Mouse (Mus musculus) liver, adult 2 months (tissue): ENCODE results near the gene Cnst. TPM values are rescaled to one million over a fixed set of nuclear protein-coding genes. Genes with fewer than 3 reads are reported as not detected.

Experiments
- DNase-seq: peaks from one replicate; pipeline ENCODE4 v3.0.0-alpha.2; 2011; ENCODE audit warnings: low read depth, low spot score; ENCODE audit errors: extremely low read depth
- H3K27ac ChIP-seq: fragments of 200-500 bp; replicated peaks from 2 replicates; pipeline ENCODE4 v1.5.1; 2012; ENCODE audit warnings: low read depth, mild to moderate bottlenecking, control low read depth, inconsistent platforms, low read length; ENCODE audit not compliant: insufficient read depth
- H3K27me3 ChIP-seq: fragments of 200-500 bp; 2 replicates; pipeline ENCODE4 v1.6.1; 2012; ENCODE audit warnings: mild to moderate bottlenecking, moderate library complexity, low read length, inconsistent platforms; ENCODE audit not compliant: control insufficient read depth, insufficient read depth
- H3K36me3 ChIP-seq: fragments of 200-500 bp; 2 replicates; pipeline ENCODE4 v1.6.1; 2012; ENCODE audit warnings: low read length, inconsistent platforms; ENCODE audit not compliant: control insufficient read depth, insufficient read depth
- H3K4me1 ChIP-seq: fragments of 200-500 bp; 2 replicates; pipeline ENCODE4 v1.6.1; 2011; ENCODE audit warnings: low read length; ENCODE audit not compliant: control insufficient read depth, insufficient read depth
- H3K4me3 ChIP-seq: fragments of 200-500 bp; 2 replicates; pipeline ENCODE4 v1.5.1; 2011; ENCODE audit warnings: low read depth, mild to moderate bottlenecking, control low read depth, low read length, moderate library complexity; ENCODE audit not compliant: insufficient read depth
- H3K79me2 ChIP-seq: fragments of 200-500 bp; 2 replicates; pipeline ENCODE4 v1.6.1; 2012; ENCODE audit warnings: inconsistent platforms, mild to moderate bottlenecking, low read length, moderate library complexity; ENCODE audit not compliant: control insufficient read depth, insufficient read depth
- H3K9ac ChIP-seq: fragments of 200-500 bp; 2 replicates; pipeline ENCODE4 v1.6.1; 2012; ENCODE audit warnings: low read depth, mild to moderate bottlenecking, control low read depth, inconsistent platforms, low read length
- CTCF ChIP-seq: fragments of 200-500 bp; IDR thresholded peaks from 2 replicates; pipeline ENCODE4 v1.5.1; 2011; ENCODE audit warnings: low read depth, low read length, control low read depth
- POLR2A ChIP-seq: fragments of 200-500 bp; IDR thresholded peaks from 2 replicates; pipeline ENCODE4 v1.6.1; 2011; ENCODE audit warnings: low read length, control low read depth; ENCODE audit not compliant: insufficient read depth; ENCODE audit errors: extremely low read depth
- WGBS: fragments of 180-500 bp; shearing (Covaris S2); methylation state at CpG from one replicate; pipeline ENCODE4 v1.1.7; 2018; 5-methylcytosine and 5-hydroxymethylcytosine counted together
- polyA plus RNA-seq: library from polyadenylated mRNA; depleted of rRNA; stranded (reverse); fragments of >200 nt; gene quantifications from 2 replicates; pipeline ENCODE4 v1.2.3, GENCODE M21; 2012
- total RNA-seq: library from RNA; depleted of rRNA; stranded (reverse); fragments of >200 nt; gene quantifications from 2 replicates; pipeline ENCODE4 v1.2.3, GENCODE M21; 2014

The Cnst gene
- total and polyA plus RNA-seq, 2 experiments: 3.9 to 14.9 TPM

GRCm38 (mm10) chr1:179622665-179623064 lies 76.5 kb downstream of the Cnst start:
- WGBS: 93% methylated on average over 12 of the region's 12 CpGs

GRCm38 (mm10) chr1:179623657-179624056 lies 77.5 kb downstream of the Cnst start:
- Histone ChIP-seq H3K4me1 (no peaks in the 10 kb centered on the region), H3K9ac (no peak overlapping the region), H3K27ac (no peak overlapping the region), H3K79me2 (no peaks in the 10 kb centered on the region), H3K27me3 (no peaks in the 10 kb centered on the region), H3K36me3 (peaks cover 3% of the 10 kb centered on the region; the same call in 1 of the 2 replicates), H3K4me3 (no peak overlapping the region)
- TF ChIP-seq POLR2A: no peak
- TF ChIP-seq CTCF: peak; percentile 66
- DNase-seq: no peak
- 63% methylated on average over 4 of the region's 4 CpGs for WGBS

More at GRCm38 (mm10) chr1:179622665-179623064, 76.5 kb downstream of the Cnst start:
- no peak for DNase-seq
- Histone ChIP-seq H3K79me2 (no peaks in the 10 kb centered on the region), H3K9ac (no peak overlapping the region), H3K36me3 (peaks cover 3% of the 10 kb centered on the region; the same call in 1 of the 2 replicates), H3K27me3 (no peaks in the 10 kb centered on the region), H3K27ac (no peak overlapping the region), H3K4me1 (no peaks in the 10 kb centered on the region), H3K4me3 (no peak overlapping the region)
- TF ChIP-seq CTCF: no peak
- TF ChIP-seq POLR2A: no peak

GRCm38 (mm10) chr1:179624354-179624753 lies 78.2 kb downstream of the Cnst start:
- Histone ChIP-seq H3K27ac (no peak overlapping the region), H3K36me3 (peaks cover 3% of the 10 kb centered on the region; the same call in 1 of the 2 replicates), H3K4me1 (no peaks in the 10 kb centered on the region), H3K79me2 (no peaks in the 10 kb centered on the region), H3K9ac (no peak overlapping the region), H3K4me3 (no peak overlapping the region), H3K27me3 (no peaks in the 10 kb centered on the region)
- peak; percentile 62; the same call in 1 of the 2 replicates for TF ChIP-seq CTCF
- no peak for TF ChIP-seq POLR2A
- peak; percentile 32 for DNase-seq
- 74% methylated on average over 4 of the region's 4 CpGs for WGBS

- DNase-seq: no peak
- Histone ChIP-seq H3K79me2 (no peaks in the 10 kb centered on the region), H3K27me3 (no peaks in the 10 kb centered on the region), H3K27ac (no peak overlapping the region), H3K9ac (no peak overlapping the region), H3K36me3 (peaks cover 3% of the 10 kb centered on the region; the same call in 1 of the 2 replicates), H3K4me3 (no peak overlapping the region), H3K4me1 (peaks cover 5% of the 10 kb centered on the region; the same call in 1 of the 2 replicates)
- 92% methylated on average over 4 of the region's 4 CpGs for WGBS
- TF ChIP-seq CTCF (no peak), POLR2A (no peak)
Observed at GRCm38 (mm10) chr1:179627855-179628254, 81.7 kb downstream of the Cnst start.

- Histone ChIP-seq H3K27ac (no peak overlapping the region), H3K4me3 (no peak overlapping the region), H3K36me3 (peaks cover 3% of the 10 kb centered on the region; the same call in 1 of the 2 replicates), H3K9ac (no peak overlapping the region), H3K4me1 (peaks cover 5% of the 10 kb centered on the region; the same call in 1 of the 2 replicates), H3K27me3 (no peaks in the 10 kb centered on the region), H3K79me2 (no peaks in the 10 kb centered on the region)
- DNase-seq: no peak
- TF ChIP-seq CTCF (no peak), POLR2A (no peak)
- WGBS: 45% methylated on average over 8 of the region's 8 CpGs
Observed at GRCm38 (mm10) chr1:179628438-179629106, 82.4 kb downstream of the Cnst start.

- Histone ChIP-seq H3K4me3 (no peak overlapping the region), H3K9ac (no peak overlapping the region), H3K27me3 (no peaks in the 10 kb centered on the region), H3K4me1 (peaks cover 5% of the 10 kb centered on the region; the same call in 1 of the 2 replicates), H3K79me2 (no peaks in the 10 kb centered on the region), H3K36me3 (peaks cover 3% of the 10 kb centered on the region; the same call in 1 of the 2 replicates), H3K27ac (no peak overlapping the region)
- WGBS: 85% methylated on average over 5 of the region's 5 CpGs
- DNase-seq: no peak
- TF ChIP-seq CTCF (no peak), POLR2A (no peak)
Observed at GRCm38 (mm10) chr1:179629276-179629675, 83.1 kb downstream of the Cnst start.
